Mouse (Mus musculus): ENCODE data around the gene Kpna2. TPM values are rescaled to one million over a fixed set of nuclear protein-coding genes. Genes with fewer than 3 reads are reported as not detected.

Gene Kpna2
- polyA plus RNA-seq, 1 experiment from 2014 or later = 415 TPM

Other genes starting within 250 kb of the Kpna2 start
- 59.3 and 66.5 TPM in 2 replicates for gene Pecam1, start 248.9 kb downstream of the Kpna2 start, polyA plus RNA-seq (2015; fragmentation: Nextera tagmentation; extraction: Ambion mirVana)
- gene Milr1, start 248.3 kb downstream of the Kpna2 start, polyA plus RNA-seq (2015; fragmentation: Nextera tagmentation; extraction: Ambion mirVana) = 1.0 and 1.7 TPM in 2 replicates
- gene Polg2, start 220.0 kb downstream of the Kpna2 start, polyA plus RNA-seq (2015; fragmentation: Nextera tagmentation; extraction: Ambion mirVana) = 10.2 and 12.1 TPM in 2 replicates
- 344 and 366 TPM in 2 replicates for gene Ddx5, start 210.4 kb downstream of the Kpna2 start, polyA plus RNA-seq (2015; fragmentation: Nextera tagmentation; extraction: Ambion mirVana)
- 21.7 and 22.0 TPM in 2 replicates for gene Cep95, start 210.3 kb downstream of the Kpna2 start, polyA plus RNA-seq (2015; fragmentation: Nextera tagmentation; extraction: Ambion mirVana)
- gene Smurf2, start 78.8 kb downstream of the Kpna2 start, polyA plus RNA-seq (2015; fragmentation: Nextera tagmentation; extraction: Ambion mirVana) = 12.8 and 13.7 TPM in 2 replicates
- 1.7 and 2.1 TPM in 2 replicates for gene 1810010H24Rik, start 26.1 kb upstream of the Kpna2 start, polyA plus RNA-seq (2015; fragmentation: Nextera tagmentation; extraction: Ambion mirVana)
- 31.4 and 35.0 TPM in 2 replicates for gene Bptf, start 132.6 kb upstream of the Kpna2 start, polyA plus RNA-seq (2015; fragmentation: Nextera tagmentation; extraction: Ambion mirVana)
- gene Nol11, start 189.8 kb upstream of the Kpna2 start, polyA plus RNA-seq (2015; fragmentation: Nextera tagmentation; extraction: Ambion mirVana) = 58.1 and 59.2 TPM in 2 replicates

Data from kidney, embryonic 15.5 days (tissue).